Mouse (Mus musculus): Measurements from ENCODE around the gene Amtn. TPM values are rescaled to one million over a fixed set of nuclear protein-coding genes. Genes with fewer than 3 reads are reported as not detected.
"Not testable (repeated sequence)": the region's sequence is repeated elsewhere in the genome, so short reads cannot be mapped to it uniquely, and the experiment has no call there.

Amtn gene
- polyA plus RNA-seq, 1 experiment from 2014 or later, result not detected

- Histone ChIP-seq H3K4me2 (ENCODE audit: low read depth, low read length) (no peak overlapping the region), H3K4me1 (ENCODE audit: control insufficient read depth, insufficient read depth, low read length) (0 out of 2 replicates have a peak, but pooled peaks cover 5% of the 10 kb centered on the region), H3K4me3 (ENCODE audit: low read length) (no peak overlapping the region), H3K27me3 (replicated peaks; ENCODE audit: control insufficient read depth, insufficient read depth, low read length) (no peaks in the 10 kb centered on the region), H3K27ac (ENCODE audit: low read length) (no peak overlapping the region), H3K36me3 (ENCODE audit: control insufficient read depth, insufficient read depth, low read length) (no peaks in the 10 kb centered on the region), H3K9ac (ENCODE audit: low read depth, low read length) (no peak overlapping the region), H3K9me3 (ENCODE audit: control insufficient read depth, low read length) (no peaks in the 10 kb centered on the region)
- peak; percentile 96 for ATAC-seq
- WGBS, result 77% methylated on average over 8 of the region's 8 CpGs
Measured at GRCm38 (mm10) chr5:88420319-88421065, 44.6 kb downstream of the Amtn start.

- not testable (repeated sequence) for ATAC-seq; H3K4me1 ChIP-seq (ENCODE audit: control insufficient read depth, insufficient read depth, low read length); H3K4me3 ChIP-seq (ENCODE audit: low read length); H3K27ac ChIP-seq (ENCODE audit: low read length); H3K4me2 ChIP-seq (ENCODE audit: low read depth, low read length); H3K36me3 ChIP-seq (ENCODE audit: control insufficient read depth, insufficient read depth, low read length); H3K27me3 ChIP-seq (replicated peaks; ENCODE audit: control insufficient read depth, insufficient read depth, low read length); H3K9ac ChIP-seq (ENCODE audit: low read depth, low read length); H3K9me3 ChIP-seq (ENCODE audit: control insufficient read depth, low read length)
- 74% methylated on average over 2 of the region's 2 CpGs for WGBS
Measured at GRCm38 (mm10) chr5:88424892-88425291, 49.0 kb downstream of the Amtn start.

DNA sequence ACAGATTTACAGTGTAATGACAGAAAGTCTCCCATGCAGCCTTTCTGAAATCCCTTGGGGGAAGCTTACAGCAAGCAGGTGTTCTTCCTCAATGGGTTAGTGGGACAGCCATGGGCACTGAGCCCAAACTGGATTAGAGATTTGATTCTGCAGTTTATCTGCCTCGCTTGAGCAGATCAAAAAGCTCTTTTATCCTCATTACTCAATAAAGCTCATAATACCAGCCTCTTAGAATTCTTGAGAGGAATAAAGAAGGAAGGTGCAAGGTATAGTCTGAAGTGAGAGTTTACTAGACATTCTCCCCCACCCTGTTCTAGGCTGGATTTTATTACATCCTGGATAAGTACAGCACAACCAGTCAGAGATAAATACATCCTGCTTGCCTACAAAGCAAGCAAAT lies 50.8 kb downstream of the Amtn start:
- Histone ChIP-seq H3K4me2 (ENCODE audit: low read depth, low read length) (no peak overlapping the region), H3K27me3 (replicated peaks; ENCODE audit: control insufficient read depth, insufficient read depth, low read length) (no peaks in the 10 kb centered on the region), H3K9me3 (ENCODE audit: control insufficient read depth, low read length) (no peaks in the 10 kb centered on the region), H3K4me1 (ENCODE audit: control insufficient read depth, insufficient read depth, low read length) (no peaks in the 10 kb centered on the region), H3K27ac (ENCODE audit: low read length) (no peak overlapping the region), H3K4me3 (ENCODE audit: low read length) (no peak overlapping the region), H3K36me3 (ENCODE audit: control insufficient read depth, insufficient read depth, low read length) (no peaks in the 10 kb centered on the region), H3K9ac (ENCODE audit: low read depth, low read length) (no peak overlapping the region)
- 28% methylated on average over 1 of the region's 1 CpGs for WGBS
- ATAC-seq, result peak; percentile 84

Other genes starting within 250 kb of the Amtn start
- not detected in 2 replicates for gene Gm11115, start 222.0 kb upstream of the Amtn start, polyA plus RNA-seq (2015; fragmentation: Nextera tagmentation; extraction: Ambion mirVana)
- not detected in 2 replicates for gene Gm7714, start 107.2 kb upstream of the Amtn start, polyA plus RNA-seq (2015; fragmentation: Nextera tagmentation; extraction: Ambion mirVana)
- gene Prol1, start 58.8 kb upstream of the Amtn start, polyA plus RNA-seq (2015; fragmentation: Nextera tagmentation; extraction: Ambion mirVana), result not detected in 2 replicates
- not detected in 2 replicates for gene Ambn, start 79.9 kb downstream of the Amtn start, polyA plus RNA-seq (2015; fragmentation: Nextera tagmentation; extraction: Ambion mirVana)
- gene Enam, start 111.9 kb downstream of the Amtn start, polyA plus RNA-seq (2015; fragmentation: Nextera tagmentation; extraction: Ambion mirVana), result not detected in 2 replicates
- 0.10 and 0.22 TPM in 2 replicates for gene Jchain, start 151.8 kb downstream of the Amtn start, polyA plus RNA-seq (2015; fragmentation: Nextera tagmentation; extraction: Ambion mirVana)
- gene Utp3, start 178.4 kb downstream of the Amtn start, polyA plus RNA-seq (2015; fragmentation: Nextera tagmentation; extraction: Ambion mirVana), result 45.7 and 53.3 TPM in 2 replicates
- gene Rufy3, start 188.9 kb downstream of the Amtn start, polyA plus RNA-seq (2015; fragmentation: Nextera tagmentation; extraction: Ambion mirVana), result 14.3 and 14.4 TPM in 2 replicates

All from intestine, embryonic 16.5 days (tissue).